Mouse (Mus musculus): ENCODE results near the gene Id2. TPM values are rescaled to one million over a fixed set of nuclear protein-coding genes. Genes with fewer than 3 reads are reported as not detected.

The Id2 gene
- 13.6 and 26.2 TPM in 2 replicates for polyA plus RNA-seq (2012; ENCODE audit: low replicate concordance)

GRCm38 (mm10) chr12:25097052-25097209 lies at the start of gene Id2:
Id2 (minus strand) TSS chr12:25097140.

Other genes with a start within 250 kb of the Id2 start
- gene Kidins220, start 122.2 kb downstream of the Id2 start, polyA plus RNA-seq (2012; ENCODE audit: low replicate concordance) = 7.8 and 40.3 TPM in 2 replicates